Mouse (Mus musculus) brain, embryonic 14.5 days (tissue): Measurements from ENCODE around the gene Elmo1.

Source experiments
- CTCF ChIP-seq: fragments of 200-500 bp; IDR thresholded peaks from 2 replicates; pipeline ENCODE4 v1.5.1; 2012; ENCODE audit warnings: inconsistent platforms, mild to moderate bottlenecking, moderate library complexity, borderline replicate concordance; ENCODE audit not compliant: insufficient read depth, insufficient read length; ENCODE audit errors: extremely low read depth
- POLR2A ChIP-seq: fragments of 200-500 bp; IDR thresholded peaks from 2 replicates; pipeline ENCODE4 v1.6.1; 2012; ENCODE audit warnings: mild to moderate bottlenecking, inconsistent platforms, borderline replicate concordance; ENCODE audit not compliant: poor library complexity, insufficient read depth, insufficient read length, severe bottlenecking; ENCODE audit errors: extremely low read depth

DNA sequence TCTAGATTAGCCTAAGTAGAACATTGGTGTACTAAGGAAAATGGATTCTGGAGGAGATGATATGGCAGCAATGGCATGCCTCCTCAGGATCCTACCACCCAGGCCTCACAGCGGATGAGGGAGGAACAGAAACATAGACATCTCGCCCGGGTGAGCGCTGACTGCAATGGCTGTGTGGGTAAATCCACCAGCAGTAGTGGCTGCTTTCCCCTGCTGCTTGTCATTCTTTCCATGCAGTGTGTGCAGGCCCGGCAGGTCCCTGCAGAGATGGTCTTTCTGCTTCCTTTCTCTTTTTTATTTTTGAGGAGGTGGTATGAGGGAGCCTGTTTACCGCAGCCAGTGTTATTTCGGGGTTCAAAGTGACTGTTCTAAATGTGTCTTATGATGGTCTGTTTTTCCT, 143.3 kb downstream of the Elmo1 start:
- TF ChIP-seq CTCF (no peak), POLR2A (no peak)
